Mouse (Mus musculus): Measurements from ENCODE around the gene Kif5a. TPM values are rescaled to one million over a fixed set of nuclear protein-coding genes. Genes with fewer than 3 reads are reported as not detected.

Kif5a gene
- polyA plus RNA-seq, 1 experiment from 2014 or later = 0.76 TPM

DNA sequence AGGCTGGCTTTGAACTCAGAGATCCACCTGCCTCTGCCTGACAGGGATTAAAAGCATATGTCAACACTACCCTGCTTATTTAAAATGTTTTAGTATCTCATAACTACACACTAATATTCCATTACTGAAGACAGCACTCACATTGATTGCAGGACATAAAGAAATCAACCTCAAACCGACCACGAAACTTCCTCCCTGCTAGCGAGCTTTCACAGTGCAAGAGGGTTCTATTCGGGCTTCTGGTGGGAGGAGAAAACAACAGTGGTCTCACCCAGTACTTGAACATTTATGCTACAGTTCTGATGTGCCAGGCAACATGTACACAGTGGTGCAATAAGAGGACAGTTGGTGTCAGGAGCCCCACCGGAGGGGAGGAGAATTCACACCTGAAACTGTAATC is 12.3 kb downstream of the Kif5a start:
- Histone ChIP-seq H3K27me3 (ENCODE audit: insufficient read depth, low read length) (no peaks in the 10 kb centered on the region), H3K4me1 (ENCODE audit: insufficient read depth, low read length) (no peaks in the 10 kb centered on the region), H3K9ac (replicated peaks; ENCODE audit: low read length) (no peak overlapping the region), H3K27ac (ENCODE audit: low read length) (no peak overlapping the region), H3K4me3 (ENCODE audit: low read length) (no peak overlapping the region), H3K36me3 (ENCODE audit: insufficient read depth, low read length) (no peaks in the 10 kb centered on the region), H3K4me2 (replicated peaks; ENCODE audit: low read depth, low read length) (no peak overlapping the region), H3K9me3 (ENCODE audit: low read length) (no peaks in the 10 kb centered on the region)
- ATAC-seq (ENCODE audit: low FRiP score, low TSS enrichment) = no peak
- WGBS = 71% methylated on average over 5 of the region's 5 CpGs

DNA sequence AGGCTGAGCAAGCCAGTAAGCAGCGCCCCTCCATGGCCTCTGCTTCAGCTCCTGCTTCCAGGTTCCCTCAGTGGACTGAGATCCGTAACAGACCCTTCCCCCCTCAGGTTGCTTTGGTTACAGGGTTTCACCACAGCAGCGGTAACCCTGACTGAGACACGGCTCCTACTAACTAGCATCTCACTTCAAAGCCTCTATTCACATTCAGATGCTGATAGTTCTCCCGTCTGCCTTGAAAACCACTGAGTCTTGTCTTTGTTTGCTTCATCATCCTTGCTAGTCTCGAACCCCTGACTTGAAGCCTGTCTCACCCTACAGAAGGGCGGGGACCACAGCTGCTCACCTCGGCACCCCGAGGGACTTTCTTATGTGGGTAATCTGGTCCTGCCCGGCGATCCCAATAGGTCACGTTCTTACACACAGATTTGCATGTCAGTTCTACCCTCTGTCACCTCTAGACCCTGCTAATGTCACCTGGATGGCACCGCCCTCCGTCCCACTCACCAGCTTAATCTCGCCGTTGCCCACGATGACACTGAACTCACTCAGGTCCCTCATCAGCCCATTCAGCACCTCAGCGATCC is 24.8 kb downstream of the Kif5a start:
- no peak overlapping the region for H3K9ac ChIP-seq (replicated peaks; ENCODE audit: low read length)
- ATAC-seq (ENCODE audit: low FRiP score, low TSS enrichment) = no peak
- 0 out of 2 replicates have a peak, but pooled peaks cover 4% of the 10 kb centered on the region for H3K27me3 ChIP-seq (ENCODE audit: insufficient read depth, low read length)
- H3K36me3 ChIP-seq (ENCODE audit: insufficient read depth, low read length) = no peaks in the 10 kb centered on the region
- no peak overlapping the region for H3K27ac ChIP-seq (ENCODE audit: low read length)
- H3K4me1 ChIP-seq (ENCODE audit: insufficient read depth, low read length) = no peaks in the 10 kb centered on the region
- no peak overlapping the region for H3K4me3 ChIP-seq (ENCODE audit: low read length)
- H3K9me3 ChIP-seq (ENCODE audit: low read length) = no peaks in the 10 kb centered on the region
- no peak overlapping the region for H3K4me2 ChIP-seq (replicated peaks; ENCODE audit: low read depth, low read length)
- 65% methylated on average over 18 of the region's 18 CpGs for WGBS

DNA sequence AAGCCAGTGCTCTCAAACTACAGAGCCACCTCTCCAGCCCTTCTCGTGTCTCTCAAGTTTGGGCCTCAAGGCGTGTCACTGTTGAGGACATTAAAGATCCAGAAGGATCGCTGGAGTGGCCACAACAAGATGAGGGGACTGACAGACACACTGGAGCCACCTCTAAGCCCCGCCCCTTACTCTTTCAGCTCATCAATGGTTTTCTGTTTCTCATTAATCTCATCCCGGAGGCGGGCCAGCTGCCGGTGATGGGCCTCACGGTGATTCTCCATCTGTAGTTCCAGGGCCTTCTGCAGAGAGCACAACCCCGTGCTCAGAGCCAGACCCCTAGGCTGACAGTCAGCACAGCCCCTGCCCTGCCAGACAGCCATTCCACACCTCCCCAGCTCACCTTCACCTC is 26.6 kb downstream of the Kif5a start:
- H3K36me3 ChIP-seq (ENCODE audit: insufficient read depth, low read length) = no peaks in the 10 kb centered on the region
- no peaks in the 10 kb centered on the region for H3K4me1 ChIP-seq (ENCODE audit: insufficient read depth, low read length)
- no peak for ATAC-seq (ENCODE audit: low FRiP score, low TSS enrichment)
- no peak overlapping the region for H3K4me3 ChIP-seq (ENCODE audit: low read length)
- WGBS = 44% methylated on average over 9 of the region's 9 CpGs
- H3K9me3 ChIP-seq (ENCODE audit: low read length) = no peaks in the 10 kb centered on the region
- no peak overlapping the region for H3K27ac ChIP-seq (ENCODE audit: low read length)
- H3K27me3 ChIP-seq (ENCODE audit: insufficient read depth, low read length) = 0 out of 2 replicates have a peak, but pooled peaks cover 4% of the 10 kb centered on the region
- no peak overlapping the region for H3K9ac ChIP-seq (replicated peaks; ENCODE audit: low read length)
- no peak overlapping the region for H3K4me2 ChIP-seq (replicated peaks; ENCODE audit: low read depth, low read length)

DNA sequence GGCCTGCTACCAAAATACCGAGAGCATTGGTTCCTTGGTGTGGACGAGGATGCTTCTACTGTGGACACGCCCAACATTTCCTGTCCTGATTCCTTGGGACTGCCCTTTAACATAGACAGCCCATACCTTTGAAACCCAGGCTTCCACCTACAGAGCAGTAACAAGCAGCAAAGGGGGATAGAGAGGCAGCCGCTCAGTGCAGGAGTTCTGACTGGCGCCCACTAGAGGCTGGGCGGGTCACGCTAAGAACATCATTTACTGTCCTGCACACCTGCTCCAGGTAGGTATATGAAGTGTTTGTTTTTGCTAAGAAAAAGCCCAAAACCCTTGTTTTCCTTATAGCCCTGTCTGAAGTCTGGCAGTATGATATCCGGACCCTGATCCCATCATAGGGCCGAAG is 30.0 kb downstream of the Kif5a start:
- no peak for ATAC-seq (ENCODE audit: low FRiP score, low TSS enrichment)
- H3K4me2 ChIP-seq (replicated peaks; ENCODE audit: low read depth, low read length) = no peak overlapping the region
- WGBS = 80% methylated on average over 9 of the region's 9 CpGs

DNA sequence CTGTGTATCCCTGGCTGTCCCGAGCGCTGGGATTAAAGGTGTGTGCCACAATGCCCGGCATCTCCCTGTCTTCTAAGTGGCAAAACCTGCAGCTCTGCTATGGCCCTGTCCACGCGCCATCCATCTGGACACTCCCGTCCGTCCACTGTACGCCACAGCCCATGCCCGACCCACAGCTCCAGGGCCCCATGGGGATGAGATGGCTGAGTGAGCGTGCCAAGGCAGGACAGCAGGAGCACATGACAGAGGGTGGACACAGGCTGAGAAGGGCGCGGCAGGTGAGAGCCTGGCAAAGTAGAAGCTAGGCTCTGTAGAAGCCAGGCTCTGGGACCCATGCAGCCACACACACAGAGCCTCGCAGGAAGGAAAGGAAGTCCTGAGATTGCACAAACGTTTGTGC is 31.4 kb downstream of the Kif5a start:
- no peaks in the 10 kb centered on the region for H3K36me3 ChIP-seq (ENCODE audit: insufficient read depth, low read length)
- no peak overlapping the region for H3K27ac ChIP-seq (ENCODE audit: low read length)
- 77% methylated on average over 14 of the region's 14 CpGs for WGBS
- no peak overlapping the region for H3K9ac ChIP-seq (replicated peaks; ENCODE audit: low read length)
- H3K4me2 ChIP-seq (replicated peaks; ENCODE audit: low read depth, low read length) = no peak overlapping the region
- no peaks in the 10 kb centered on the region for H3K9me3 ChIP-seq (ENCODE audit: low read length)
- no peaks in the 10 kb centered on the region for H3K27me3 ChIP-seq (ENCODE audit: insufficient read depth, low read length)
- no peaks in the 10 kb centered on the region for H3K4me1 ChIP-seq (ENCODE audit: insufficient read depth, low read length)
- H3K4me3 ChIP-seq (ENCODE audit: low read length) = no peak overlapping the region
- no peak for ATAC-seq (ENCODE audit: low FRiP score, low TSS enrichment)

More for the DNA sequence above, 30.0 kb downstream of the Kif5a start:
- H3K27me3 ChIP-seq (ENCODE audit: insufficient read depth, low read length) = no peaks in the 10 kb centered on the region
- no peaks in the 10 kb centered on the region for H3K4me1 ChIP-seq (ENCODE audit: insufficient read depth, low read length)
- no peaks in the 10 kb centered on the region for H3K36me3 ChIP-seq (ENCODE audit: insufficient read depth, low read length)
- H3K9ac ChIP-seq (replicated peaks; ENCODE audit: low read length) = no peak overlapping the region
- no peak overlapping the region for H3K4me3 ChIP-seq (ENCODE audit: low read length)
- no peaks in the 10 kb centered on the region for H3K9me3 ChIP-seq (ENCODE audit: low read length)
- no peak overlapping the region for H3K27ac ChIP-seq (ENCODE audit: low read length)

DNA sequence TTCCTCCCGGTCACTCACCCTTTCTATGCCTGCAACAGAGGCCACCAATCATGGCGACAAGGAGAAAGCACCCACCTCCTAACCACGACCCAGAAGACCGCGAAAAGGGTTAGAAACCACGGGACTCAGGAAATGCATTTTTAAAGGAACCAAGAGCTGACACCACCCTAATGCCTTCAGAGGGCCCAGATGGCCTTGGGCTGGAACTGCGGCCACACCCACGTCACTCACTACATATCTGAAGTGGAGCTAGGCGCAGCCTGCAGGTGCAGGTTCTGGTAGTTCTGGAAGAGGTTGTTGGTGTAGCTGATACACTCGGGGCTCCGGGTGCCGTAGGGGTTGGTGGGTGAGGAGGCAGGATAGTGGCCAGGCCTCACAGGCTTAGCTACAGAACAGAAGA is 32.5 kb downstream of the Kif5a start:
- Histone ChIP-seq H3K27me3 (ENCODE audit: insufficient read depth, low read length) (no peaks in the 10 kb centered on the region), H3K4me2 (replicated peaks; ENCODE audit: low read depth, low read length) (no peak overlapping the region), H3K27ac (ENCODE audit: low read length) (no peak overlapping the region), H3K4me1 (ENCODE audit: insufficient read depth, low read length) (no peaks in the 10 kb centered on the region; the same call in 1 of the 2 replicates), H3K4me3 (ENCODE audit: low read length) (no peak overlapping the region), H3K36me3 (ENCODE audit: insufficient read depth, low read length) (no peaks in the 10 kb centered on the region), H3K9ac (replicated peaks; ENCODE audit: low read length) (no peak overlapping the region), H3K9me3 (ENCODE audit: low read length) (no peaks in the 10 kb centered on the region)
- WGBS = 87% methylated on average over 12 of the region's 12 CpGs
- no peak for ATAC-seq (ENCODE audit: low FRiP score, low TSS enrichment)

DNA sequence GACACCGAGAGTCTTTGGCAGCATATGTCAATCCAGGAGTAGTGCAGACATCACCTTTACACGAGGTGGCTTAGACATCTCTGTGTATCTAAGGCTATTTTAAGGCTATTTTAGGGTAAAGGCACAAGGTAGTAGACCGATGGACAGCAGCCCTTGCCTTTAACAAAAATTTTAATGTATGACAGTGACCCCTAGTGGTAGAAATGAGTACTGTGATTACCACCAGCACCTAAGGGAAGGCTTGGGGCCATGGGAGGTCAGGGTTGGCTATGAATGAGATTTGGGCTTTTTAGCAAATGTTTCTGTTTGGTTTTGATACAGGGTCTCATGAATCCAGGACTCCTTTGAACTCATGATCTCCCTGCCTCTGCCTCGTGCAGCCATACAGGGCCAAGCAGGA is 34.3 kb downstream of the Kif5a start:
- 13% methylated on average over 4 of the region's 4 CpGs for WGBS
- H3K4me3 ChIP-seq (ENCODE audit: low read length) = no peak overlapping the region
- no peak overlapping the region for H3K9ac ChIP-seq (replicated peaks; ENCODE audit: low read length)
- no peaks in the 10 kb centered on the region for H3K27me3 ChIP-seq (ENCODE audit: insufficient read depth, low read length)
- H3K9me3 ChIP-seq (ENCODE audit: low read length) = no peaks in the 10 kb centered on the region
- no peak overlapping the region for H3K4me2 ChIP-seq (replicated peaks; ENCODE audit: low read depth, low read length)
- ATAC-seq (ENCODE audit: low FRiP score, low TSS enrichment) = peak; percentile 39
- no peak overlapping the region for H3K27ac ChIP-seq (ENCODE audit: low read length)
- H3K4me1 ChIP-seq (ENCODE audit: insufficient read depth, low read length) = no peaks in the 10 kb centered on the region; the same call in 1 of the 2 replicates
- no peaks in the 10 kb centered on the region for H3K36me3 ChIP-seq (ENCODE audit: insufficient read depth, low read length)

DNA sequence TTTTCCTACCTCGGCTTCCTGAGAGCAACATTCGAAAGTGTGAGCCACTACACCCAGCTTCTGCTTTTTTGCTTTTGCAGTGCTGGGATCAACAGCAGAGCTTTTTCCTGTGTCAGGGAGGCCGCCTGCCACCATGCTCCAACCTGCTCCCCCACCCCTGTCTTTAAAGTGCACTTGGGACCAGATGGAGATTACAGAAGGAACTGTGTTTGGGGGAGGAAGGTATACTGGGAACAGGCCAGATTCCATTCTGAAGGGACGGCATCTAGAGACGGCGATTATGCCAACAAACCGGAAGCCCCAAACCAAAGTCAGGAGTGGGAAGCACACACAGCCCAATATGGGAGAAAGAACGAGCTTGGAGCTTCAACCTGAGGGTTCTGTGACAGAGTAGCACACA is 36.0 kb downstream of the Kif5a start:
- 75% methylated on average over 8 of the region's 8 CpGs for WGBS
- Histone ChIP-seq H3K9me3 (ENCODE audit: low read length) (no peaks in the 10 kb centered on the region), H3K9ac (replicated peaks; ENCODE audit: low read length) (no peak overlapping the region), H3K27ac (ENCODE audit: low read length) (no peak overlapping the region), H3K4me2 (replicated peaks; ENCODE audit: low read depth, low read length) (no peak overlapping the region), H3K27me3 (ENCODE audit: insufficient read depth, low read length) (no peaks in the 10 kb centered on the region), H3K4me3 (ENCODE audit: low read length) (no peak overlapping the region), H3K4me1 (ENCODE audit: insufficient read depth, low read length) (no peaks in the 10 kb centered on the region; the same call in 1 of the 2 replicates), H3K36me3 (ENCODE audit: insufficient read depth, low read length) (no peaks in the 10 kb centered on the region)
- ATAC-seq (ENCODE audit: low FRiP score, low TSS enrichment) = no peak

DNA sequence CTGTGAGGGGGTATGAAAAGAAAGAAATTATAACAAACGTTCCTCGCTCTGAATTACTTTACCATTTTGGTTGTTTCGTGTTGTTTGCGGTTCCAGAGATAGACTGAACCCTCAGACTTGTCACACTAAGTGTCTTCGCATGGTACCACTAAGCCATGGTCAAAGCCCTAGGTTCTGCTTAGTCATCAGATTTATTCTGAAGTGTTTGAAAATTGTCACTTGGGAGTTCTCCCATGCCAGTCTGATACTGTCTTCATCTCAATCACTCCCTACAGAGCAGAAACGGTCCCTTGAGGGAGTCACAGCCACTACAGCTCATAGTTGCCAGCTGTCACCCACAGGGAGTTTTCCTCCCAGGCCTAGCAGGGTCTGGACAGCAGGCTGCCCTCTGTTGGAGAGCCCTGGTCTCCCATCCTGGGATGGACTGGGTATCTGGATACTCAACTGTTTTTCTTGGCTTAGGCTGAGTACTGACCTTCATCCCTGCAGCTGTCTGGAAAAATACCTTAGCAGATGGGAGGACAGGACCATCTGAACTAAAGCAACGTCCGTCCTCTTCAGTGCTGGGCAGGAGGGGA is 36.7 kb downstream of the Kif5a start:
- Histone ChIP-seq H3K4me3 (ENCODE audit: low read length) (no peak overlapping the region), H3K9me3 (ENCODE audit: low read length) (no peaks in the 10 kb centered on the region), H3K4me1 (ENCODE audit: insufficient read depth, low read length) (no peaks in the 10 kb centered on the region; the same call in 1 of the 2 replicates), H3K36me3 (ENCODE audit: insufficient read depth, low read length) (no peaks in the 10 kb centered on the region), H3K4me2 (replicated peaks; ENCODE audit: low read depth, low read length) (no peak overlapping the region), H3K27ac (ENCODE audit: low read length) (no peak overlapping the region), H3K9ac (replicated peaks; ENCODE audit: low read length) (no peak overlapping the region), H3K27me3 (ENCODE audit: insufficient read depth, low read length) (no peaks in the 10 kb centered on the region)
- 51% methylated on average over 8 of the region's 8 CpGs for WGBS
- 0 out of 2 replicates have a peak, but pooled peaks have one; percentile 55 for ATAC-seq (ENCODE audit: low FRiP score, low TSS enrichment)

DNA sequence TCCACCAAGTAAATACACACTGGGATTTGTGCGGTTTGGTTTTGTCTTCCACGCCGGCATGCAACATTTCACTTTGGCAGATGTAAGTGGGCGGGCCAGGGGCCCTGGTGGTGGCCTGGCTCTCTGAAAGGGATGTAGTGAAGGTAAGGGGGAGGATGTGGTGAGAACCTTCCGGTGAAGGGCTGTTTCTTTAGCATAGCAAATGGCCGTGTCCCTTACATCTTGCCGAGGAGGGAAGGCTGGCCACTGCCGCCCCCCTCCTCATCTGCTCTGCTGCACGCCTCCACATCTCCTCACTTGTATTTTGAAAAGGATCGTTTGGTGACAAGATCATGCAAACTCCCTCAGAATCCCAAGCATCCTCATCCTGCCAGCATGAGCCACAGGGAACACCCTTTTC is 37.4 kb downstream of the Kif5a start:
- no peak for ATAC-seq (ENCODE audit: low FRiP score, low TSS enrichment)
- H3K4me3 ChIP-seq (ENCODE audit: low read length) = no peak overlapping the region
- H3K36me3 ChIP-seq (ENCODE audit: insufficient read depth, low read length) = no peaks in the 10 kb centered on the region
- no peak overlapping the region for H3K27ac ChIP-seq (ENCODE audit: low read length)
- H3K9ac ChIP-seq (replicated peaks; ENCODE audit: low read length) = no peak overlapping the region
- WGBS = 13% methylated on average over 10 of the region's 10 CpGs
- no peaks in the 10 kb centered on the region; the same call in 1 of the 2 replicates for H3K4me1 ChIP-seq (ENCODE audit: insufficient read depth, low read length)
- no peaks in the 10 kb centered on the region for H3K9me3 ChIP-seq (ENCODE audit: low read length)
- H3K4me2 ChIP-seq (replicated peaks; ENCODE audit: low read depth, low read length) = no peak overlapping the region
- H3K27me3 ChIP-seq (ENCODE audit: insufficient read depth, low read length) = no peaks in the 10 kb centered on the region

All from kidney, embryonic 16.5 days (tissue).